21 mouse cellular contexts compared by ENCODE assay signal in the genomic region with DNA sequence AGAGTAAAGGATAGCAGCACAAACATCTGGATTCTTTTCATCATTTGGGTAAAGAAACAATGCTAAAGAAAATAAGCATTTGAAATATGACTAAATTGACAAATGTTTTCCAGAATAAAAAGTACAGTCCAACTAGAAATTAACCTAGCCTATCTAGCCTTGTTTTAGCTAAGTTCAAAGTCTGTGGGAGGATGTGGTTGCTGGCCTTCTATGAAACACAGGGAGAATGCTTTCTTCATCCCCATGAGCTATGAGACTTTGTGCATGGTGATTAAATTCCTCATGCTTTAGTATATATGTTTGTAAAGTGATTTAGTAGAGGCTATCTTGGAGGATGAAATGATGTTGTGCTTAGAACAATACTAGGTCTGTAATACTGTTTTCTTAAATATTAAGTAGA.
"Had no signal": no experiment of that assay in that cellular context is flagged by ENCODE, and none has a peak within 500 bp of the region (broad histone marks: within the 10 kb centered on the region; RNA-seq: fewer than 3 reads in every experiment).

No protein-coding gene starts in this region.

- H3K27me3 ChIP-seq: lung, embryonic 15.5 days; megakaryocyte, embryonic 14.5 days; midbrain, embryonic 13.5 days; midbrain, embryonic 15.5 days; neural tube, embryonic 13.5 days; neural tube, embryonic 15.5 days had no signal

- DNase-seq: lung, adult 2 months; lung, postnatal 14 days; lung, postnatal 36 days; retina, postnatal 1 day; right cerebral cortex, adult 18-20 months; right cerebral cortex, postnatal 25 days; right cerebral cortex, postnatal 4 days; spleen, adult 18-20 months; thymus, adult 18-20 months; thymus, postnatal 14 days; thymus, postnatal 36 days had no signal

- H3K36me3 ChIP-seq: lung, embryonic 15.5 days; midbrain, embryonic 13.5 days; midbrain, embryonic 15.5 days; neural tube, embryonic 13.5 days; neural tube, embryonic 15.5 days had no signal

- H3K4me2 ChIP-seq: lung, embryonic 15.5 days; midbrain, embryonic 11.5 days; midbrain, embryonic 13.5 days; midbrain, embryonic 15.5 days; neural tube, embryonic 13.5 days; neural tube, embryonic 15.5 days had no signal

- H3K4me3 ChIP-seq: lung, embryonic 15.5 days; megakaryocyte, embryonic 14.5 days; midbrain, embryonic 13.5 days; midbrain, embryonic 15.5 days; myocyte; neural tube, embryonic 13.5 days; neural tube, embryonic 15.5 days had no signal

- H3K4me1 ChIP-seq: lung, embryonic 15.5 days; midbrain, embryonic 13.5 days; neural tube, embryonic 15.5 days had no signal

- H3K9me3 ChIP-seq: lung, embryonic 15.5 days; megakaryocyte, embryonic 14.5 days; midbrain, embryonic 13.5 days; midbrain, embryonic 15.5 days; neural tube, embryonic 13.5 days; neural tube, embryonic 15.5 days had no signal

- H3K27ac ChIP-seq: lung, embryonic 15.5 days; macrophage; midbrain, embryonic 13.5 days; midbrain, embryonic 15.5 days; neural tube, embryonic 13.5 days; neural tube, embryonic 15.5 days had no signal

- ATAC-seq: lung, postnatal 0 days; midbrain, embryonic 13.5 days; midbrain, embryonic 15.5 days had no signal

- H3K9ac ChIP-seq: lung, embryonic 15.5 days; midbrain, embryonic 13.5 days; midbrain, embryonic 15.5 days; neural tube, embryonic 13.5 days; neural tube, embryonic 15.5 days had no signal
